Mouse (Mus musculus) erythroblast, embryonic 14.5 days (primary cell): ENCODE results near the gene Cacna1h.

Experiments used
- GATA1 ChIP-seq: IDR thresholded peaks from 2 replicates; pipeline ENCODE4 v1.6.1; 2012; ENCODE audit warnings: low read length, inconsistent platforms, mixed read lengths
- TAL1 ChIP-seq: IDR thresholded peaks from 3 replicates; pipeline ENCODE4 v1.6.1; 2012; ENCODE audit warnings: low read length, inconsistent platforms, mixed read lengths

- TF ChIP-seq GATA1 (no peak), TAL1 (no peak)
Observed at GRCm38 (mm10) chr17:25420998-25421397, 12.6 kb downstream of the Cacna1h start.
